9 mouse cellular contexts compared by ENCODE assay signal in genomic region chr3:101294487-101295365, GRCm38 (mm10). TPM values are rescaled to one million over a fixed set of nuclear protein-coding genes. Genes with fewer than 3 reads are reported as not detected.
DNase-seq lines count a peak whose midpoint lies in the region; ATAC-seq and TF ChIP-seq lines count a peak whose summit lies in the region.
"Had no signal": no experiment of that assay in that cellular context is flagged by ENCODE, and none has a peak within 500 bp of the region (broad histone marks: within the 10 kb centered on the region; RNA-seq: fewer than 3 reads in every experiment).

No protein-coding gene starts in this region.

- no peak overlapping the region for H3K4me3 ChIP-seq in thymus, adult 2 months (ENCODE audit: control insufficient read depth, insufficient read depth, low read length)
- no peak overlapping the region for H3K4me3 ChIP-seq in forebrain, embryonic 12.5 days (replicated peaks)
- H3K4me3 ChIP-seq in hindbrain, embryonic 14.5 days (replicated peaks; ENCODE audit: low read length): no peak overlapping the region
- H3K4me3 ChIP-seq in neural tube, embryonic 13.5 days: no peak overlapping the region
- H3K4me3 ChIP-seq: lung, embryonic 15.5 days had no signal

- TF ChIP-seq POLR2A in thymus, adult 2 months (IDR thresholded peaks at IDR 0.05; ENCODE audit: control insufficient read depth, extremely low read depth, insufficient read depth, low read length, poor library complexity): no peak

- DNase-seq in thymus, postnatal 14 days: peak; percentile 22
- DNase-seq in thymus, adult 2 months: no peak
- no peak for DNase-seq in hindbrain, embryonic 14.5 days (ENCODE audit: low spot score)
- DNase-seq in layer of hippocampus, postnatal 10 days (ENCODE audit: low spot score in 2 of 2): no peak
- no peak for DNase-seq in ovary, postnatal 14 days (ENCODE audit: low spot score)
- no peak for DNase-seq in kidney, postnatal 36 days

- no peak overlapping the region for H3K4me2 ChIP-seq in forebrain, embryonic 12.5 days
- no peak overlapping the region for H3K4me2 ChIP-seq in hindbrain, embryonic 14.5 days (replicated peaks)
- no peak overlapping the region for H3K4me2 ChIP-seq in neural tube, embryonic 13.5 days
- H3K4me2 ChIP-seq: lung, embryonic 15.5 days had no signal

- H3K4me1 ChIP-seq in thymus, adult 2 months (replicated peaks; ENCODE audit: control insufficient read depth, insufficient read depth, low read length): peaks cover 72% of the 10 kb centered on the region
- H3K4me1 ChIP-seq in forebrain, embryonic 12.5 days: peaks cover 2% of the 10 kb centered on the region; the same call in 1 of the 2 replicates
- no peaks in the 10 kb centered on the region; the same call in 1 of the 2 replicates for H3K4me1 ChIP-seq in hindbrain, embryonic 14.5 days (replicated peaks; ENCODE audit: control insufficient read depth, insufficient read depth, low read length)
- peaks cover 11% of the 10 kb centered on the region for H3K4me1 ChIP-seq in neural tube, embryonic 13.5 days (replicated peaks)

- H3K9ac ChIP-seq in forebrain, embryonic 12.5 days: no peak overlapping the region
- no peak overlapping the region for H3K9ac ChIP-seq in hindbrain, embryonic 14.5 days
- H3K9ac ChIP-seq in neural tube, embryonic 13.5 days: no peak overlapping the region
- H3K9ac ChIP-seq: lung, embryonic 15.5 days had no signal

- no peaks in the 10 kb centered on the region for H3K27me3 ChIP-seq in thymus, adult 2 months (ENCODE audit: control insufficient read depth, insufficient read depth, low read length)
- H3K27me3 ChIP-seq in forebrain, embryonic 12.5 days: peaks cover 4% of the 10 kb centered on the region; the same call in 1 of the 2 replicates
- no peaks in the 10 kb centered on the region for H3K27me3 ChIP-seq in hindbrain, embryonic 14.5 days (ENCODE audit: control insufficient read depth, insufficient read depth, low read length)
- H3K27me3 ChIP-seq in neural tube, embryonic 13.5 days: no peaks in the 10 kb centered on the region; the same call in 1 of the 2 replicates
- H3K27me3 ChIP-seq: lung, embryonic 15.5 days had no signal

- no peaks in the 10 kb centered on the region for H3K36me3 ChIP-seq in thymus, adult 2 months (ENCODE audit: control insufficient read depth, insufficient read depth, low read length)
- no peaks in the 10 kb centered on the region for H3K36me3 ChIP-seq in forebrain, embryonic 12.5 days (replicated peaks)
- no peaks in the 10 kb centered on the region for H3K36me3 ChIP-seq in hindbrain, embryonic 14.5 days (replicated peaks; ENCODE audit: control insufficient read depth, insufficient read depth)
- no peaks in the 10 kb centered on the region for H3K36me3 ChIP-seq in neural tube, embryonic 13.5 days
- H3K36me3 ChIP-seq: lung, embryonic 15.5 days had no signal

- no peak overlapping the region for H3K27ac ChIP-seq in thymus, adult 2 months (ENCODE audit: control insufficient read depth, insufficient read depth, low read length)
- no peak overlapping the region for H3K27ac ChIP-seq in forebrain, embryonic 12.5 days
- H3K27ac ChIP-seq in hindbrain, embryonic 14.5 days: no peak overlapping the region
- no peak overlapping the region for H3K27ac ChIP-seq in neural tube, embryonic 13.5 days (replicated peaks)
- H3K27ac ChIP-seq: lung, embryonic 15.5 days had no signal

- no peak for TF ChIP-seq CTCF in thymus, adult 2 months (IDR thresholded peaks at IDR 0.05; ENCODE audit: borderline replicate concordance, control insufficient read depth, extremely low read depth, insufficient read depth, low read length, poor library complexity)

- 92% methylated on average over 10 of the region's 10 CpGs for WGBS in thymus, adult 2 months
- 77% methylated on average over 10 of the region's 10 CpGs for WGBS in forebrain, embryonic 12.5 days
- WGBS in hindbrain, embryonic 14.5 days: 71% methylated on average over 10 of the region's 10 CpGs
- 77% methylated on average over 10 of the region's 10 CpGs for WGBS in neural tube, embryonic 13.5 days

- H3K9me3 ChIP-seq in forebrain, embryonic 12.5 days: no peaks in the 10 kb centered on the region
- no peaks in the 10 kb centered on the region for H3K9me3 ChIP-seq in hindbrain, embryonic 14.5 days (ENCODE audit: control insufficient read depth, low read length)
- H3K9me3 ChIP-seq in neural tube, embryonic 13.5 days: no peaks in the 10 kb centered on the region
- H3K9me3 ChIP-seq: lung, embryonic 15.5 days had no signal

- ATAC-seq in forebrain, embryonic 12.5 days (ENCODE audit: low FRiP score): peak; percentile 58; the same call in 1 of the 2 replicates
- ATAC-seq in hindbrain, embryonic 14.5 days (ENCODE audit: low FRiP score): peak; percentile 36; the same call in 1 of the 2 replicates
- ATAC-seq in neural tube, embryonic 13.5 days (ENCODE audit: low read depth): peak; percentile 51

RNA-seq across cellular contexts. Expression of gene Cd2, which starts 7.0 kb away (rescaled TPM):
- polyA plus RNA-seq in thymus, adult 2 months (2012; rRNA removed): 97.5 and 117 TPM in 2 replicates
- not detected in 2 replicates for polyA plus RNA-seq in forebrain, embryonic 12.5 days (2016; fragmentation: Nextera tagmentation; extraction: Ambion mirVana)
- polyA plus RNA-seq in hindbrain, embryonic 14.5 days (2014; fragmentation: Nextera tagmentation; extraction: Ambion mirVana): not detected in 2 replicates
- 0.28 TPM in 1 of 2 replicates, not detected in the other for polyA plus RNA-seq in neural tube, embryonic 13.5 days (2015; fragmentation: Nextera tagmentation; extraction: Ambion mirVana)
- not detected for total RNA-seq in layer of hippocampus, postnatal 10 days (2021)

Comparison
In these comparisons a context has a peak if more than half of its experiments do, and no peak if none do; other contexts are left out.
1. RNA of gene Cd2, which starts 7.0 kb away (polyA plus RNA-seq): 97.5 to 117 TPM in thymus, adult 2 months; 0.28 TPM in neural tube, embryonic 13.5 days, not detected in forebrain, embryonic 12.5 days and not detected in hindbrain, embryonic 14.5 days; every median in the first group is over 10 times any median in the second.
2. Peak in every context shown above with its lines, with median percentiles within 50 percentile points of each other: ATAC-seq.